Mouse (Mus musculus) gastrocnemius, postnatal 36 days (tissue): Measurements from ENCODE around the gene Tsga13. TPM values are rescaled to one million over a fixed set of nuclear protein-coding genes. Genes with fewer than 3 reads are reported as not detected.

Source experiments
- DNase-seq, 2 experiments: peaks; one replicate each; pipeline ENCODE4 v3.0.0; 2022
- intact Hi-C: fragments of 180-260 bp; cut with DNase I; formaldehyde crosslinking; loops from one replicate; pipeline ENCODE4 v1.15.1; 2025
- total RNA-seq, 2 experiments: library from RNA; stranded (reverse); gene quantifications; 2 replicates each; pipeline ENCODE4 v1.2.3; 2021

Tsga13 gene
- total RNA-seq, 2 experiments from 2014 or later, result not detected

DNA sequence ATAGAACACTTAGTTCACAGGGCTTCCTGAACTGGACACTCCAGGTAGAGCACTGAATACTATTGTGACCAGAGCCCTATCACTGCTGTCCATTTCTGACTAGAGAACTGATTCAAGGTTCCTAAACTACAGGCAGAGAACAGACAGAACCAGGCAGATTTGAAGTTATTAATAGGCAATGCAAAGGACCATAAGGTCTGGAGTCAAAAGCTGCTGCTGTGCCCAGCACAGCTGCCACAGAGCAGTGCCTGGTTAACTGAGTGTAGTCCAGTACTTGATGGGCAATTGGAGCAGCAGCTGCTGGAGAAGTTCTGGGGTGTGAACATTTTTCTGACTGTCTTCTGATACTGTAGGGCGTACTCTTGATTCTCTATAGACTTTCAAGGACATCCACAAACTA lies 48.9 kb downstream of the Tsga13 start:
- no peak for DNase-seq
- intact Hi-C loops, result no loop called here

GRCm38 (mm10) chr6:30865031-30865678 lies 50.2 kb downstream of the Tsga13 start:
- intact Hi-C loops, result no loop called here
- DNase-seq, result no peak

DNA sequence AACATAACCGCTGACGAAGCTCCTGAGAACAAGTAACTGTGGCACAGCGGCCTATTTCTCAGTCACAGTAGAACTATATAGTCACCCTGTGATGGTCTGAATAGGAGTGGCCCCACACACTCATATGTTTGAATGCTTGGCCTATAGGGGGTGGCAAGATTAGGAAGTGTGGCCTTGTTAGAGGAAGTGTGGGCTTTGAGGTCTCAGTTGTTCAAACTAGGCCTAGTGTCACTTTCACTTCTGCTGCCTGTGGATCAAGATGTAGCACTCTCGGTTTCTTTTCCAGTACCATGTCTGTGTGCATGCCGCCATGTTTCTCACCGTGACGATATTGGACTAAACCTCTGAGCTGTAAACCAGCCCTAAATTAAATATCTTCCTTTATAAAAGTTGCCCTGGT lies 59.4 kb downstream of the Tsga13 start:
- no peak for DNase-seq
- intact Hi-C loops, result no loop called here

DNA sequence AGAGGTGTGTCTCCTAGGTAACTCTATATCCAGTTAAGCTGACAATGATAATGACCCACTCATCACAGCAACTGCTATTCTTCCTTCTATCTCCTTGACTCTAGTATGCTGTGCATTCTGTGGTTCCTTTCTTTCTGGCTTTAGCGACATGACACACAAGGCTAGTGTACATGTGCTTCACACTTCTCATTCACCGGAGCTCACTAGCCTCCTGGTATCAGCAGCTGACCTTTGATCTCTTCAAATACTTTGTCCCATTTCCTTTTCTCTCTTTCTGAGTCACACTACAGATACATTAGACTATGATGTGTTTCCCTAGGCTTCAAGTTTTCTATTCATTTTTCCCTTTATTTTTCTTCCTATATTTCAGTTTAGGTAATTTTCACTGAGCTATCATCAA lies 60.2 kb downstream of the Tsga13 start:
- no peak for DNase-seq
- intact Hi-C loops, result no loop called here

DNA sequence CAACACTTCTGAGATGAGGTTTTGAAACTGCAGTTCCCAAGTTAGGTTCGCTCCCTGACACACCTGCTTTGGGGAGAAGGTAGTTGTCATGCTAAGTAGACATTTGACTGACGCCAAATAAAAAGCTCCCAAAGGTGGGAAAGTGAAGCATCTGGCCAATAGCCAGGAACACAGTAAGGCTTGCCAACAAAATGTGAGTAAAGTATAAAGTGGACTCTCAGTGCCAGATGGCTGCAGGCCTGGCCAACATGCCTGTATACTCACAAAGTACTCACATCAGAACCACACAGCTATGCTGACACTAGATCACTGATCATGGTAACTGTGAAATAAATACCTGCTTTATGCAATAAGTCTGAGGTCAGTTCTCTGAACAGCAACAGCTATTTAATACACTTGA lies 65.6 kb downstream of the Tsga13 start:
- no peak for DNase-seq
- intact Hi-C loops, result no loop called here

Other genes with a start within 250 kb of the Tsga13 start
- gene Cep41, start 221.8 kb downstream of the Tsga13 start, total RNA-seq, result under 1 TPM; 0.47 to 0.79 TPM
- gene Mest, start 192.0 kb downstream of the Tsga13 start, total RNA-seq, result 1 to 10 TPM; 5.2 to 8.3 TPM
- gene Copg2, start 18.8 kb downstream of the Tsga13 start, total RNA-seq, result 10 to 100 TPM; 13.8 to 14.1 TPM
- under 1 TPM; 0.10 to 0.13 TPM for gene Klf14, start 43.5 kb upstream of the Tsga13 start, total RNA-seq